Mouse (Mus musculus) MEL (cell line): ENCODE data around the gene Agtrap. TPM values are rescaled to one million over a fixed set of nuclear protein-coding genes. Genes with fewer than 3 reads are reported as not detected.

Experiments
- DNase-seq: peaks from one replicate; pipeline ENCODE4 v3.0.0; 2011; ENCODE audit warnings: low read depth, low spot score
- H3K27ac ChIP-seq: 2 replicates; pipeline ENCODE4 v1.5.1; 2012; ENCODE audit warnings: low read depth, mild to moderate bottlenecking, control low read depth, low read length, moderate library complexity; ENCODE audit not compliant: control insufficient read depth
- H3K27me3 ChIP-seq, 2 experiments: fragments of 150-350 bp in 1 of 2; sonication (generic) in 1 of 2; 2 replicates each; pipeline ENCODE4 v1.6.1; 2012; ENCODE audit warnings: low read length in 2 of 2, mild to moderate bottlenecking in 2 of 2, improper control_type of control experiment in 1 of 2, moderate library complexity in 1 of 2; ENCODE audit not compliant: insufficient read depth in 2 of 2, control insufficient read depth in 1 of 2
- H3K36me3 ChIP-seq, 2 experiments: 2 replicates each; pipeline ENCODE4 v1.6.1; 2012 to 2014; ENCODE audit warnings: low read length in 2 of 2, improper control_type of control experiment in 1 of 2, inconsistent platforms in 1 of 2, mild to moderate bottlenecking in 1 of 2; ENCODE audit not compliant: insufficient read depth in 2 of 2, control insufficient read depth in 1 of 2
- H3K4me1 ChIP-seq, 2 experiments: fragments of 150-350 bp in 1 of 2; sonication (generic) in 1 of 2; 2 replicates each; pipeline ENCODE4 v1.6.1; 2012; ENCODE audit warnings: low read length in 2 of 2, improper control_type of control experiment in 1 of 2, mild to moderate bottlenecking in 1 of 2; ENCODE audit not compliant: insufficient read depth in 2 of 2, control insufficient read depth in 1 of 2
- H3K4me3 ChIP-seq, 2 experiments: fragments of 150-350 bp in 1 of 2; sonication (generic) in 1 of 2; 2 replicates each; pipeline ENCODE4 v1.5.1; 2012; ENCODE audit warnings: low read depth in 2 of 2, low read length in 2 of 2, mild to moderate bottlenecking in 2 of 2, moderate library complexity in 2 of 2, control low read depth in 1 of 2, improper control_type of control experiment in 1 of 2; ENCODE audit not compliant: control insufficient read depth in 1 of 2, insufficient read depth in 1 of 2
- H3K79me2 ChIP-seq: 2 replicates; pipeline ENCODE4 v1.6.1; 2012; ENCODE audit warnings: mild to moderate bottlenecking, low read length, moderate library complexity; ENCODE audit not compliant: control insufficient read depth, poor library complexity, insufficient read depth
- H3K9ac ChIP-seq: 2 replicates; pipeline ENCODE4 v1.6.1; 2012; ENCODE audit warnings: low read depth, mild to moderate bottlenecking, control low read depth, low read length, moderate library complexity; ENCODE audit not compliant: control insufficient read depth, poor library complexity, severe bottlenecking
- H3K9me3 ChIP-seq: fragments of 150-350 bp; sonication (generic); replicated peaks from 2 replicates; pipeline ENCODE4 v1.6.1; 2012; ENCODE audit warnings: mild to moderate bottlenecking, low read length, improper control_type of control experiment, moderate library complexity; ENCODE audit not compliant: insufficient read depth
- BHLHE40 ChIP-seq: IDR thresholded peaks from 2 replicates; pipeline ENCODE4 v1.6.1; 2012; ENCODE audit warnings: low read depth, mild to moderate bottlenecking, inconsistent platforms, low read length, improper control_type of control experiment, borderline replicate concordance
- CHD1 ChIP-seq: IDR thresholded peaks from 2 replicates; pipeline ENCODE4 v1.6.1; 2012; ENCODE audit warnings: low read depth, mild to moderate bottlenecking, inconsistent platforms, low read length, improper control_type of control experiment
- CHD2 ChIP-seq: IDR thresholded peaks from 2 replicates; pipeline ENCODE4 v1.6.1; 2011; ENCODE audit warnings: low read length, improper control_type of control experiment
- ELF1 ChIP-seq: IDR thresholded peaks from 2 replicates; pipeline ENCODE4 v1.6.1; 2014; ENCODE audit warnings: low read depth, mild to moderate bottlenecking, inconsistent platforms, low read length, improper control_type of control experiment, moderate library complexity
- EP300 ChIP-seq, 2 experiments: IDR thresholded peaks; 2 replicates each; pipeline ENCODE4 v1.6.1; 2011; ENCODE audit warnings: improper control_type of control experiment in 2 of 2, low read length in 2 of 2, low read depth in 1 of 2, mild to moderate bottlenecking in 1 of 2
- ETS1 ChIP-seq: IDR thresholded peaks from 2 replicates; pipeline ENCODE4 v1.6.1; 2012; ENCODE audit warnings: low read depth, mild to moderate bottlenecking, inconsistent platforms, low read length, improper control_type of control experiment, moderate library complexity
- GABPA ChIP-seq: IDR thresholded peaks from 2 replicates; pipeline ENCODE4 v1.6.1; 2012; ENCODE audit warnings: low read depth, mild to moderate bottlenecking, inconsistent platforms, low read length, improper control_type of control experiment, moderate library complexity
- GATA1 ChIP-seq: IDR thresholded peaks from 2 replicates; pipeline ENCODE4 v1.6.1; 2011; ENCODE audit warnings: low read depth, low read length, improper control_type of control experiment
- HCFC1 ChIP-seq: IDR thresholded peaks from 2 replicates; pipeline ENCODE4 v1.6.1; 2012; ENCODE audit warnings: low read depth, mild to moderate bottlenecking, inconsistent platforms, low read length, improper control_type of control experiment, moderate library complexity
- KAT2A ChIP-seq: conservative IDR thresholded peaks from 2 replicates; pipeline ENCODE4 v1.6.1; 2012; ENCODE audit warnings: low read depth, low read length, improper control_type of control experiment, inconsistent platforms
- MAFK ChIP-seq: IDR thresholded peaks from 2 replicates; pipeline ENCODE4 v1.6.1; 2011; ENCODE audit warnings: low read depth, mild to moderate bottlenecking, low read length, improper control_type of control experiment, borderline replicate concordance
- MAX ChIP-seq: IDR thresholded peaks from 2 replicates; pipeline ENCODE4 v1.6.1; 2011; ENCODE audit warnings: low read length, improper control_type of control experiment
- MAZ ChIP-seq: IDR thresholded peaks from 2 replicates; pipeline ENCODE4 v1.6.1; 2012; ENCODE audit warnings: low read depth, mild to moderate bottlenecking, inconsistent platforms, low read length, improper control_type of control experiment
- MEF2A ChIP-seq: IDR thresholded peaks from 2 replicates; pipeline ENCODE4 v1.6.1; 2014; ENCODE audit warnings: low read depth, mild to moderate bottlenecking, inconsistent platforms, low read length, improper control_type of control experiment; ENCODE audit not compliant: poor library complexity, insufficient replicate concordance, severe bottlenecking; ENCODE audit errors: extremely low read depth
- MXI1 ChIP-seq: IDR thresholded peaks from 2 replicates; pipeline ENCODE4 v1.6.1; 2011; ENCODE audit warnings: mild to moderate bottlenecking, low read depth, low read length, improper control_type of control experiment
- MYB ChIP-seq: IDR thresholded peaks from 2 replicates; pipeline ENCODE4 v1.6.1; 2011; ENCODE audit warnings: mild to moderate bottlenecking, low read depth, low read length, improper control_type of control experiment
- MYC ChIP-seq: IDR thresholded peaks from 2 replicates; pipeline ENCODE4 v1.6.1; 2011; ENCODE audit warnings: low read depth, mild to moderate bottlenecking, low read length, improper control_type of control experiment, moderate library complexity
- NELFE ChIP-seq: IDR thresholded peaks from 2 replicates; pipeline ENCODE4 v1.6.1; 2011; ENCODE audit warnings: low read depth, low read length, improper control_type of control experiment
- NRF1 ChIP-seq: IDR thresholded peaks from 2 replicates; pipeline ENCODE4 v1.6.1; 2014; ENCODE audit warnings: low read depth, mild to moderate bottlenecking, inconsistent platforms, low read length, improper control_type of control experiment, moderate library complexity; ENCODE audit not compliant: poor library complexity, insufficient read depth, severe bottlenecking
- POLR2A ChIP-seq, 2 experiments: IDR thresholded peaks; 2 replicates each; pipeline ENCODE4 v1.6.1; 2011 to 2012; ENCODE audit warnings: low read length in 2 of 2, mild to moderate bottlenecking in 2 of 2, control low read depth in 1 of 2, improper control_type of control experiment in 1 of 2, low read depth in 1 of 2, moderate library complexity in 1 of 2; ENCODE audit not compliant: control insufficient read depth in 1 of 2, insufficient read depth in 1 of 2, poor library complexity in 1 of 2
- POLR2AphosphoS5 ChIP-seq: IDR thresholded peaks from 2 replicates; pipeline ENCODE4 v1.6.1; 2012; ENCODE audit warnings: low read depth, borderline replicate concordance, mild to moderate bottlenecking, inconsistent platforms, low read length, moderate library complexity, mixed read lengths
- RAD21 ChIP-seq: IDR thresholded peaks from 2 replicates; pipeline ENCODE4 v1.6.1; 2011; ENCODE audit warnings: mild to moderate bottlenecking, low read depth, low read length, improper control_type of control experiment
- RCOR1 ChIP-seq: IDR thresholded peaks from 2 replicates; pipeline ENCODE4 v1.6.1; 2012; ENCODE audit warnings: low read depth, mild to moderate bottlenecking, inconsistent platforms, low read length, improper control_type of control experiment
- SIN3A ChIP-seq: IDR thresholded peaks from 2 replicates; pipeline ENCODE4 v1.6.1; 2012; ENCODE audit warnings: low read length, improper control_type of control experiment, inconsistent platforms
- SMC3 ChIP-seq: IDR thresholded peaks from 2 replicates; pipeline ENCODE4 v1.6.1; 2011; ENCODE audit warnings: low read depth, low read length, improper control_type of control experiment
- TAL1 ChIP-seq: IDR thresholded peaks from 2 replicates; pipeline ENCODE4 v1.6.1; 2012; ENCODE audit warnings: mild to moderate bottlenecking, inconsistent platforms, low read length, moderate library complexity, mixed read lengths
- TBP ChIP-seq: IDR thresholded peaks from 2 replicates; pipeline ENCODE4 v1.8.0; 2011; ENCODE audit warnings: low read depth, low read length, improper control_type of control experiment
- TCF12 ChIP-seq: IDR thresholded peaks from 2 replicates; pipeline ENCODE4 v1.6.1; 2014; ENCODE audit warnings: low read depth, mild to moderate bottlenecking, inconsistent platforms, low read length, improper control_type of control experiment, moderate library complexity
- UBTF ChIP-seq: IDR thresholded peaks from 2 replicates; pipeline ENCODE4 v1.6.1; 2012; ENCODE audit warnings: low read depth, mild to moderate bottlenecking, inconsistent platforms, low read length, improper control_type of control experiment, moderate library complexity, borderline replicate concordance; ENCODE audit not compliant: insufficient read depth
- USF1 ChIP-seq: IDR thresholded peaks from 2 replicates; pipeline ENCODE4 v1.6.1; 2014; ENCODE audit warnings: low read depth, mild to moderate bottlenecking, inconsistent platforms, low read length, improper control_type of control experiment, moderate library complexity
- USF2 ChIP-seq, 2 experiments: IDR thresholded peaks; 2 replicates each; pipeline ENCODE4 v1.6.1; 2011 to 2012; ENCODE audit warnings: improper control_type of control experiment in 2 of 2, low read length in 2 of 2, borderline replicate concordance in 1 of 2, inconsistent platforms in 1 of 2, low read depth in 1 of 2, mild to moderate bottlenecking in 1 of 2; ENCODE audit not compliant: insufficient read depth in 1 of 2
- ZC3H11A ChIP-seq: IDR thresholded peaks from 2 replicates; pipeline ENCODE4 v1.6.1; 2012; ENCODE audit warnings: low read depth, mild to moderate bottlenecking, inconsistent platforms, low read length, improper control_type of control experiment
- ZKSCAN1 ChIP-seq: IDR thresholded peaks from 2 replicates; pipeline ENCODE4 v1.6.1; 2012; ENCODE audit warnings: low read depth, mild to moderate bottlenecking, inconsistent platforms, low read length, improper control_type of control experiment, moderate library complexity
- ZMIZ1 ChIP-seq: IDR thresholded peaks from 2 replicates; pipeline ENCODE4 v1.6.1; 2012; ENCODE audit warnings: low read depth, mild to moderate bottlenecking, inconsistent platforms, low read length, improper control_type of control experiment, moderate library complexity
- ZNF384 ChIP-seq: IDR thresholded peaks from 2 replicates; pipeline ENCODE4 v1.6.1; 2012; ENCODE audit warnings: low read depth, mild to moderate bottlenecking, inconsistent platforms, low read length, improper control_type of control experiment
- polyA plus RNA-seq, 2 experiments: library from polyadenylated mRNA; stranded (reverse) in 1 of 2; unstranded in 1 of 2; fragments of >175 nt in 1 of 2; fragments of >200 nt in 1 of 2; gene quantifications; 2 replicates each; pipeline versions ENCODE4 v1.2.1 to v1.2.4; 2012; ENCODE audit warnings: low replicate concordance in 2 of 2, low read depth in 1 of 2; ENCODE audit not compliant: insufficient read length in 2 of 2, insufficient read depth in 1 of 2, missing spikeins in 1 of 2
- total RNA-seq: library from RNA; depleted of rRNA; stranded (reverse); fragments of 300-350 nt; gene quantifications from 2 replicates; pipeline ENCODE4 v1.2.3, GENCODE M21; 2012; rRNA removed

The Agtrap gene
- total RNA-seq (5.0 and 6.4 TPM in 2 replicates), polyA plus RNA-seq (10 to 100 TPM in 1 of 2 experiments, not detected in 1; 16.0 TPM)

GRCm38 (mm10) chr4:148087907-148088527 is at the start of gene Agtrap:
TSS of gene Agtrap (minus strand) at chr4:148088031.
- H3K9me3 ChIP-seq = no peaks in the 10 kb centered on the region
- peak within 1 kb of the TSS; percentile 86 for H3K9ac ChIP-seq
- H3K4me1 ChIP-seq = peaks cover 0 to 6% of the 10 kb centered on the region in 2 experiments; a peak in 2 of 4 replicates
- DNase-seq = peak; percentile 93
- H3K36me3 ChIP-seq = peaks cover 0 to 4% of the 10 kb centered on the region in 2 experiments; a peak in 2 of 4 replicates
- H3K27ac ChIP-seq = no peak within 1 kb of the TSS
- peak within 1 kb of the TSS; percentile 72 to 81 for H3K4me3 ChIP-seq
- H3K27me3 ChIP-seq = no peaks in the 10 kb centered on the region
- H3K79me2 ChIP-seq = peaks cover 6% of the 10 kb centered on the region
- TF ChIP-seq SMC3 (no peak), MAFK (no peak), TAL1 (no peak), HCFC1 (peak; percentile 79), MYC (0 out of 2 replicates have a peak, but pooled peaks have one; percentile 50), RCOR1 (no peak), MEF2A (no peak), GABPA (no peak), NELFE (peak; percentile 20; the same call in 1 of the 2 replicates), ETS1 (no peak; the same call in 1 of the 2 replicates), BHLHE40 (peak; percentile 55; the same call in 1 of the 2 replicates), SIN3A (peak; percentile 99), EP300 (IDR thresholded peaks at IDR 0.05; ENCODE audit: low read depth in 1 of 2, low read length in 2 of 2) (peak in 1 of 2 experiments; percentile 25; a peak in 1 of 4 replicates), ZKSCAN1 (no peak), CHD1 (no peak), POLR2A (IDR thresholded peaks at IDR 0.05; ENCODE audit: control insufficient read depth in 1 of 2, insufficient read depth in 1 of 2, low read depth in 1 of 2, low read length in 2 of 2, poor library complexity in 1 of 2) (peak; percentile 50 to 56; a peak in 2 of 4 replicates), MAX (peak; percentile 96), USF1 (peak; percentile 99), KAT2A (no peak), ZMIZ1 (no peak), TBP (no peak), MXI1 (peak; percentile 98), UBTF (no peak), ZNF384 (no peak), ZC3H11A (no peak), MYB (no peak), CHD2 (no peak), MAZ (peak; percentile 93), NRF1 (peak; percentile 50; the same call in 1 of the 2 replicates), POLR2AphosphoS5 (no peak), RAD21 (no peak), GATA1 (no peak), TCF12 (0 out of 2 replicates have a peak, but pooled peaks have one; percentile 7), USF2 (IDR thresholded peaks at IDR 0.05; ENCODE audit: borderline replicate concordance in 1 of 2, insufficient read depth in 1 of 2, low read depth in 1 of 2, low read length in 2 of 2) (peak; percentile 84 to 92), ELF1 (peak; percentile 76)
